Mouse (Mus musculus): Measurements from ENCODE around the gene Klra10.
"Not testable (repeated sequence)": the region's sequence is repeated elsewhere in the genome, so short reads cannot be mapped to it uniquely, and the experiment has no call there.

Gene Klra10

DNA sequence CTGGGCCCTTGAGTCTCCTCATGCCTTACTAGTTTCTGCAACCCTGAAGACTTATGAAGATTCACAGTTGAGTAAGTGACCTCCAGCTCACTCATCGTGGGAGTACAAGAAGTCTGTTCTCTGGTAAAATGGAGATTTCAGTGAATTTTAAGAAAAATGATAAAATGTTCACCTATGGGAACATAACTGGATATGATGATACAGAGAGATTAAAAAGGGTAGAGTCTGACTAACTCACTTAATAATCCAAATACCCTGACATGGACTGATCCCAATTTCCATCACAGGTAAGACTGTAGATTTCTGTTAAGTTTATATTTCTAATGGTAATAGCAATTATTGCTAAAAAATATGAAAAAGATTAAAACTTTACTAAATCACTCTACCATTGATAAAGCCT is at the start of gene Klra10:
TSS of gene Klra10 (minus strand) at position 101 of the 400 bp plus-strand sequence.
- DNase-seq (ENCODE audit: extremely low spot score), result not testable (repeated sequence)

DNA sequence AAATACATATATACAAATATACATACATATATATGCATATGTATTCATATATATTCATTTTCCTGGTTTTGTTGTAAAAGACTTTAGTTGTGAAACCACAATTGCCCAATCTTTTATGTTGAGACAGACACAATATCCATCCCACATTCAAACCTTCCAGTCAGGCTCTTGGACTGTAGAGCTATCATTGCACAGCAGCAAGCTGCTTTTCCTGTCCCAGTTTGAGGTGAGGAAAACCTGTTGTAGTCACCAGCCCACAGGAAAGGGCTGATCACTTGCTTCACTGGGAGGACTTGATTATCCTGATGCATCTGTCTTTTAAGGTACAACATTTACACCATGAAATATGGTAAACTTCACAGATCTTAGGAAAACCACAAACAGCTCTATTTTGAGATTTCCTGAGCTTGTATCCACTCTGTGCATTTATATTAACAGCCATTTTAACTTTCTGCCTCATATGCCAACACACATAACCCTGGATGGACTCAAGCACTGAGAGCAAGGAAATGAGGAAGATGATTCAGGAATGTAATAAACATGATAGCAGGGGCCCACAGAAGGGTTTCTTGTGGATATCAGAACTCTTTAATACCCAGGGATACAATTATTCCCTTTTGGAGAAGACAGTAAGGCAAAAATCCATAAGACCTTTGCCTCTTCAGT is 6.4 kb upstream of the Klra10 start:
- DNase-seq (ENCODE audit: extremely low spot score), result no peak

DNA sequence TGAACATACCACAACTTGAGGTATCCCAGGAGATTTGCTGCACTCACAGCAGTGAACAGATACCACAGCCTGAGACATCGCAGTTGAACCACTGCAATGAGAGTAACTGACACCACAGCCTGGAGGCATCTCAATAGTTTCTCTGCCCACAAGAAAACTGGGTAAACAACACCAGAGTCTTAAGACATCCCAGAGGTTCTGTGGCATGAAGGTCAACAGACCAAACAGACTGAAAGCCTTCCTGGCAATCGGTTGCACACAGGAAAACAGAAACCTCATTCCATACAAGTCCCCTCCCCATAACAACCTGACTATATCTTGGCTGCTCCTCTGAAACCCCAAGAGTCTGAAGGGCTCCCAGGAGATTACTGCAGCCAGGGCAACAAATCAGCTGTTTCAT is 26.4 kb downstream of the Klra10 start:
- DNase-seq (ENCODE audit: extremely low spot score), result no peak

DNA sequence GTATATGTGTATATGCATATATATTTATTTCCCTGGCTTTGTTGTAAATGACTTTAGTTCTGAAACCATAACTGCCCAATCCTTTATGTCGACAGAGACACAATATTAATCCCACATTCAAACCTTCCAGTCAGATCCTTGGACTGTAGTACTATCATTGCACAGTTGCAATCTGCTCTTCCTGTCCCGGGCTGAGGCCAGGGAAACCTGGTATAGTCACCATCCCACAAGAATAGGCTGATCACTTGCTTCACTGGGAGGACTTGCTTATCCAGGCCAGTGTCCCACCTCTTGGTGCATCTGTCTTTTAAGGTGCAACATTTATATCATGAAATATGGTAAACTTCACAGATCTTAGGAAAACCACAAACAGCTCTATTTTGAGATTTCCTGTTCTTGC is 44.2 kb downstream of the Klra10 start:
- DNase-seq (ENCODE audit: extremely low spot score), result no peak

DNA sequence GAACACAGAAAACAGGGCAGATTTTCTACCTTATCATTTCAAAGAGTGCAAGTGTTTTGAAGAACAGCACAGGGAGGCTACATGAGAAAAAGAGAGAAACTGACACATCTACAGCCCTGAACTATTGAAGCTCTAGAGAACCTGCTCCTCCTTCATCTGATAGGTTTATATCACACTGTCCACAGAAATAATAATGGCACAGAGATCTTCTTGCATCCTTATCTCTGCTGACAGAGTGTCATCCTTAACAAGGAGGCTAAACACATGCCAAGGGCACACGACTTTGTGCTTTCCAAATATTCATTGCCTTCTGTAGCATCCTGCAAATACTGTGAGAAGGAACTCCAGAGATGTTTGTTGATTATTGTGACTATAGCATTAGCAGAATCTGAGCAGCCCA is 45.1 kb downstream of the Klra10 start:
- DNase-seq (ENCODE audit: extremely low spot score), result no peak

DNA sequence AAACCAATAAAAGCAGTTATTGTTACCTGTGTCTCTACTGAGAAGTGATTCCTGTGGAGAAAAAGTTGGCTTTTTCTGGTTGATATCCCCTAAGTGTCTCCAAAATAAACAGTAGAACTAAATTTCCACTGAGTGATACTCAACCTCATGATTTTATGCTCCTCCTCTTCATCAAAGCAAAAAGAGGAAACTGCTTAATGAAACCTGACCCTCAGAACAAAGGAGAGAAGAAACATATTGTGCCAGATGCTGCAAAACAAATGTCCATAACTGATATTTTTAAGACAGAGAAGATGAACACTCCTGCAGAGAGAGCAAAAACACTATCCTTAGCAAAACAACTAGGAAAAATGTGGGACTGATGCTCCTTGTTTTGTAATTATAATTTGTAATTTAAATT is 48.5 kb downstream of the Klra10 start, which contains the start of gene Klra7:
TSS of gene Klra7 (minus strand) at position 101 of the 400 bp plus-strand sequence.
- no peak for DNase-seq (ENCODE audit: extremely low spot score)
